Mouse (Mus musculus) testis, adult 2 months (tissue): ENCODE data around the gene Klk1b5.

Experiments
- CTCF ChIP-seq: fragments of 200-500 bp; IDR thresholded peaks from 2 replicates; pipeline ENCODE4 v1.5.1; 2012; ENCODE audit warnings: low read depth, mild to moderate bottlenecking, inconsistent platforms, low read length, moderate library complexity; ENCODE audit not compliant: control insufficient read depth, insufficient read depth, insufficient replicate concordance
- POLR2A ChIP-seq: fragments of 200-500 bp; IDR thresholded peaks from 2 replicates; pipeline ENCODE4 v1.6.1; 2012; ENCODE audit warnings: low read depth, mild to moderate bottlenecking, inconsistent platforms, low read length, moderate library complexity; ENCODE audit not compliant: control insufficient read depth

- TF ChIP-seq CTCF (no peak), POLR2A (no peak)
These were observed 17.9 kb upstream of the Klk1b5 start, which contains the start of gene Klk1b3 for GRCm38 (mm10) chr7:44197891-44198290.
